Mouse (Mus musculus): ENCODE measurements around the gene Ift172. TPM values are rescaled to one million over a fixed set of nuclear protein-coding genes. Genes with fewer than 3 reads are reported as not detected.
A peak's percentile ranks its signal among the peaks of the same experiment; 100 is the strongest.

Ift172 gene
- polyA plus RNA-seq, 1 experiment from 2014 or later: 39.5 TPM

- peaks cover 33% of the 10 kb centered on the region for H3K4me1 ChIP-seq
- WGBS: 91% methylated on average over 2 of the region's 2 CpGs
- no peaks in the 10 kb centered on the region for H3K27me3 ChIP-seq
- H3K9ac ChIP-seq: no peak overlapping the region
- no peaks in the 10 kb centered on the region for H3K9me3 ChIP-seq (replicated peaks)
- H3K27ac ChIP-seq (replicated peaks): no peak overlapping the region
- H3K4me2 ChIP-seq (replicated peaks): no peak overlapping the region
- no peak overlapping the region for H3K4me3 ChIP-seq (replicated peaks)
- peaks cover 82% of the 10 kb centered on the region for H3K36me3 ChIP-seq
- ATAC-seq (ENCODE audit: insufficient number of reproducible peaks, low FRiP score, low TSS enrichment, low read depth): no peak
These were observed 34.9 kb downstream of the Ift172 start for GRCm38 (mm10) chr5:31255971-31256370.

- no peaks in the 10 kb centered on the region for H3K27me3 ChIP-seq
- 87% methylated on average over 2 of the region's 2 CpGs for WGBS
- no peak for ATAC-seq (ENCODE audit: insufficient number of reproducible peaks, low FRiP score, low TSS enrichment, low read depth)
- no peak overlapping the region for H3K4me2 ChIP-seq (replicated peaks)
- H3K9me3 ChIP-seq (replicated peaks): no peaks in the 10 kb centered on the region
- peaks cover 82% of the 10 kb centered on the region for H3K36me3 ChIP-seq
- H3K4me1 ChIP-seq: peaks cover 39% of the 10 kb centered on the region
- no peak overlapping the region for H3K27ac ChIP-seq (replicated peaks)
- H3K9ac ChIP-seq: no peak overlapping the region
- no peak overlapping the region for H3K4me3 ChIP-seq (replicated peaks)
These were observed 35.5 kb downstream of the Ift172 start for GRCm38 (mm10) chr5:31255381-31255780.

- Histone ChIP-seq H3K9ac (no peak overlapping the region), H3K4me1 (peaks cover 42% of the 10 kb centered on the region), H3K36me3 (peaks cover 82% of the 10 kb centered on the region), H3K9me3 (replicated peaks) (no peaks in the 10 kb centered on the region), H3K4me3 (replicated peaks) (no peak overlapping the region), H3K4me2 (replicated peaks) (no peak overlapping the region), H3K27me3 (no peaks in the 10 kb centered on the region), H3K27ac (replicated peaks) (0 out of 2 replicates have a peak overlapping the region, but pooled peaks have one; percentile 71)
- 87% methylated on average over 8 of the region's 8 CpGs for WGBS
- ATAC-seq (ENCODE audit: insufficient number of reproducible peaks, low FRiP score, low TSS enrichment, low read depth): no peak
These were observed 36.0 kb downstream of the Ift172 start for GRCm38 (mm10) chr5:31254901-31255300.

GRCm38 (mm10) chr5:31254452-31254851 is 36.5 kb downstream of the Ift172 start:
- Histone ChIP-seq H3K9ac (no peak overlapping the region), H3K36me3 (peaks cover 82% of the 10 kb centered on the region), H3K27ac (replicated peaks) (0 out of 2 replicates have a peak overlapping the region, but pooled peaks have one; percentile 71), H3K4me2 (replicated peaks) (no peak overlapping the region), H3K9me3 (replicated peaks) (no peaks in the 10 kb centered on the region), H3K27me3 (no peaks in the 10 kb centered on the region), H3K4me3 (replicated peaks) (no peak overlapping the region), H3K4me1 (peaks cover 42% of the 10 kb centered on the region)
- 63% methylated on average over 7 of the region's 7 CpGs for WGBS
- ATAC-seq (ENCODE audit: insufficient number of reproducible peaks, low FRiP score, low TSS enrichment, low read depth): no peak

- H3K27ac ChIP-seq (replicated peaks): peak overlapping the region; percentile 71; the same call in 1 of the 2 replicates
- no peaks in the 10 kb centered on the region for H3K27me3 ChIP-seq
- no peak overlapping the region for H3K4me3 ChIP-seq (replicated peaks)
- H3K9me3 ChIP-seq (replicated peaks): no peaks in the 10 kb centered on the region
- no peak for ATAC-seq (ENCODE audit: insufficient number of reproducible peaks, low FRiP score, low TSS enrichment, low read depth)
- 92% methylated on average over 8 of the region's 8 CpGs for WGBS
- peaks cover 42% of the 10 kb centered on the region for H3K4me1 ChIP-seq
- H3K9ac ChIP-seq: no peak overlapping the region
- H3K36me3 ChIP-seq: peaks cover 82% of the 10 kb centered on the region
- H3K4me2 ChIP-seq (replicated peaks): no peak overlapping the region
These were observed 37.1 kb downstream of the Ift172 start for GRCm38 (mm10) chr5:31253806-31254205.

DNA sequence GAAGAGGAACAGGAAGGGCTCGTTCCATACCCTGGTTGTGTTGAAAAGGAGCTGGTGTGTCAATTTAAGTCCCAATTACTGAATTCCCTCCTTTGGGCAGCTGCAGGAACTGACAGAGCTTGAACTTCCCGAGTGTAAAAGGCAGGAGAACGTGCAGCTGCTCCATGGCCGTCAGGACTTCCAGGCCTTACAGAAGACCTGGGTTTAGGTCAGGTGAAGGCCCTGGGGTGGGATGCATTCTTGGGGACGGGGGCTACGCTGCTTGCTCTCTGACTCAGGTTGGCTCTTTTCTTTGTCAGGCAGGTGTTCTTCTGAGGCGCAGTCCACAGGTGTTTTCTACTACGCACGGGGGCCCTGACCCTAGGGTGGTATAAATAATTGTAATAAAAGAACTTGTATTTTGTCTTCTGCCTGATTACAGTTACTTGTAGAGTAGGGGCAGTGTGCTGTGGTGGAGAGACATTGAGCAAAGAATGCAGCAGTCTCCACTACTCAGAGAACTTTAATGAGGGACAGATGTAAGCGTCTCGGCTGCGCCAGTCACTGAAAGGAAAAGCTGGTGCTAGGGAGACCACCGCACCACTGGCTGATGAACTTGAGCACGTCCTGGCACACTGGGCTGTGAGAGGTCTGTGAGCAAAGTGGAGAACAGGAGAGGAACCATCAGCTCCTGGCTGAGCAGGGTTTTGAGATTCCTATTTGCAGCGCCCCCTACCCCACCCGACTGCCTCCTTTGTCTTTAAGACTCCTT is 37.9 kb downstream of the Ift172 start:
- Histone ChIP-seq H3K27ac (replicated peaks) (peak overlapping the region; percentile 71), H3K4me3 (replicated peaks) (no peak overlapping the region), H3K9ac (no peak overlapping the region), H3K4me1 (peaks cover 42% of the 10 kb centered on the region), H3K4me2 (replicated peaks) (no peak overlapping the region), H3K36me3 (peaks cover 82% of the 10 kb centered on the region), H3K27me3 (no peaks in the 10 kb centered on the region), H3K9me3 (replicated peaks) (no peaks in the 10 kb centered on the region)
- peak; percentile 27; the same call in 1 of the 2 replicates for ATAC-seq (ENCODE audit: insufficient number of reproducible peaks, low FRiP score, low TSS enrichment, low read depth)
- 38% methylated on average over 16 of the region's 16 CpGs for WGBS

- peaks cover 42% of the 10 kb centered on the region for H3K4me1 ChIP-seq
- 46% methylated on average over 10 of the region's 10 CpGs for WGBS
These were observed 38.8 kb downstream of the Ift172 start for GRCm38 (mm10) chr5:31252151-31252550.

DNA sequence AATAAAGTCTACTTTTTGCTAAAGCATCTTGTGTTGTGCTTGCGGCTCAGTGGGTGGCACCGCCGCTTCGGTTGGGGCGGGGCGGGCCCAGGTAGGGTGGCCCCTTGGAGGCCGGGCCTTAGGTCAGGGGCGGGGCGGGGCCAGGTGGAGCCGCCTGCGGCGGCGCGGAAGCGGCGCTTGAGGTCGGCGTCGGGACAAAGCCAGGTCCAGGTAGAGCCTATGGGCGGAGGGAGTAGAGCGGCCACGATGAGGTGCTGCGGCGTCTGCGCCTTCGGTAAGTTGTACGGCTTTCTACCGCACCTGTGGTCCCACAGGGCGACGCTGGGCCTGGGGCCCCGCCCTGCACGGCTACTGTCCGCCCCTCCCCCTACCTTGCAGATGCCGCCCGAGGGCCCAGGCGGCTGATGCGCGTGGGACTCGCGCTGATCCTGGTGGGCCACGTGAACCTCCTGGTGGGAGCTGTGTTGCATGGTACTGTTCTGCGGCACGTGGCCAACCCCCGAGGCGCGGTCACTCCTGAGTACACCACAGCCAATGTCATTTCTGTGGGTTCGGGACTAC is 39.3 kb downstream of the Ift172 start, which contains the start of gene Krtcap3:
TSS of gene Krtcap3 (plus strand) at position 151 of the 561 bp plus-strand sequence.
- no peak within 1 kb of the TSS for H3K9ac ChIP-seq
- H3K9me3 ChIP-seq (replicated peaks): no peaks in the 10 kb centered on the region
- H3K4me3 ChIP-seq (replicated peaks): peak within 1 kb of the TSS; percentile 39
- peak; percentile 72 for ATAC-seq (ENCODE audit: insufficient number of reproducible peaks, low FRiP score, low TSS enrichment, low read depth)
- H3K36me3 ChIP-seq: peaks cover 84% of the 10 kb centered on the region
- 21% methylated on average over 47 of the region's 47 CpGs for WGBS
- H3K27ac ChIP-seq (replicated peaks): peak within 1 kb of the TSS; percentile 83
- peak within 1 kb of the TSS; percentile 44 for H3K4me2 ChIP-seq (replicated peaks)
- no peaks in the 10 kb centered on the region for H3K27me3 ChIP-seq
- peaks cover 42% of the 10 kb centered on the region for H3K4me1 ChIP-seq

More at GRCm38 (mm10) chr5:31252151-31252550, 38.8 kb downstream of the Ift172 start:
- peak overlapping the region; percentile 44 for H3K4me2 ChIP-seq (replicated peaks)
- H3K9ac ChIP-seq: no peak overlapping the region
- H3K36me3 ChIP-seq: peaks cover 82% of the 10 kb centered on the region
- peak overlapping the region; percentile 83 for H3K27ac ChIP-seq (replicated peaks)
- H3K4me3 ChIP-seq (replicated peaks): peak overlapping the region; percentile 39
- no peaks in the 10 kb centered on the region for H3K9me3 ChIP-seq (replicated peaks)
- no peak for ATAC-seq (ENCODE audit: insufficient number of reproducible peaks, low FRiP score, low TSS enrichment, low read depth)
- no peaks in the 10 kb centered on the region for H3K27me3 ChIP-seq

- peaks cover 42% of the 10 kb centered on the region for H3K4me1 ChIP-seq
- H3K4me2 ChIP-seq (replicated peaks): peak overlapping the region; percentile 44; the same call in 1 of the 2 replicates
- WGBS: 25% methylated on average over 4 of the region's 4 CpGs
- H3K27me3 ChIP-seq: no peaks in the 10 kb centered on the region
- H3K27ac ChIP-seq (replicated peaks): peak overlapping the region; percentile 83
- 0 out of 2 replicates have a peak overlapping the region, but pooled peaks have one; percentile 39 for H3K4me3 ChIP-seq (replicated peaks)
- ATAC-seq (ENCODE audit: insufficient number of reproducible peaks, low FRiP score, low TSS enrichment, low read depth): peak; percentile 36
- H3K9ac ChIP-seq: no peak overlapping the region
- no peaks in the 10 kb centered on the region for H3K9me3 ChIP-seq (replicated peaks)
- H3K36me3 ChIP-seq: peaks cover 88% of the 10 kb centered on the region
These were observed 40.2 kb downstream of the Ift172 start for GRCm38 (mm10) chr5:31250716-31251115.

DNA sequence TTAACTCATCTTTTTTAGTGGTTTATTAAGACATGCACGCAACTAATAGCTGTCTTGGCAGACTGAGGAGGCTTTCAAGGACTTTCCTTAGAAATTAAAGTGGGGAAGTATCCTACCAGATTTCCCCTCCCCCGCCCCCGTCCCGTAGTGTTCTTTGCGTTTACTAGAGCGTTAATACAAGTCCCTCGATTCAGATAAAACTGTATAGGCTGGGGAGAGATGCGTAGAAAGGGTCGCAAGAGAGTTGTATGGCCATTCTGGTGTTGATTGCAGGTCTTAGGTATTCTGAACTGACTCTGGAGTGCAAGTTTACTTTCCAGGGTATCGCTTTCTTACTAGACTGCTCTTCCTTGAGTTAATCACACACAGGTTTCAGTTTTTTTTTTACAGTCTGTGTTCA is 48.7 kb downstream of the Ift172 start:
- H3K4me2 ChIP-seq (replicated peaks): peak overlapping the region; percentile 73
- 19% methylated on average over 10 of the region's 10 CpGs for WGBS
- H3K9me3 ChIP-seq (replicated peaks): no peaks in the 10 kb centered on the region
- no peaks in the 10 kb centered on the region for H3K27me3 ChIP-seq
- H3K27ac ChIP-seq (replicated peaks): peak overlapping the region; percentile 99; the same call in 1 of the 2 replicates
- ATAC-seq (ENCODE audit: insufficient number of reproducible peaks, low FRiP score, low TSS enrichment, low read depth): no peak
- peaks cover 9% of the 10 kb centered on the region for H3K4me1 ChIP-seq
- H3K36me3 ChIP-seq: peaks cover 37% of the 10 kb centered on the region
- peak overlapping the region; percentile 96 for H3K4me3 ChIP-seq (replicated peaks)
- H3K9ac ChIP-seq: peak overlapping the region; percentile 92

GRCm38 (mm10) chr5:31241522-31242034 is 49.3 kb downstream of the Ift172 start:
- Histone ChIP-seq H3K27ac (replicated peaks) (peak overlapping the region; percentile 99), H3K9me3 (replicated peaks) (no peaks in the 10 kb centered on the region), H3K36me3 (peaks cover 31% of the 10 kb centered on the region), H3K9ac (peak overlapping the region; percentile 92), H3K27me3 (no peaks in the 10 kb centered on the region), H3K4me2 (replicated peaks) (peak overlapping the region; percentile 73), H3K4me3 (replicated peaks) (peak overlapping the region; percentile 96), H3K4me1 (peaks cover 9% of the 10 kb centered on the region)
- under 1% methylated on average over 13 of the region's 13 CpGs for WGBS
- ATAC-seq (ENCODE audit: insufficient number of reproducible peaks, low FRiP score, low TSS enrichment, low read depth): no peak

All from embryonic facial prominence, embryonic 15.5 days (tissue).